Mouse (Mus musculus) central nervous system, embryonic 11.5 days (tissue): ENCODE measurements around the gene Fam184a. TPM values are rescaled to one million over a fixed set of nuclear protein-coding genes. Genes with fewer than 3 reads are reported as not detected.

ENCODE experiments used
- polyA plus RNA-seq: library from polyadenylated mRNA; depleted of rRNA; stranded (reverse); fragments of >200 nt; gene quantifications from 2 replicates; pipeline ENCODE4 v1.2.3, GENCODE M21; 2012; rRNA removed

Gene Fam184a
- polyA plus RNA-seq = 11.0 and 11.6 TPM in 2 replicates

GRCm38 (mm10) chr10:53750955-53751652, at the start of gene Fam184a:
Fam184a (minus strand) TSS chr10:53751123.

GRCm38 (mm10) chr10:53630339-53630738, 120.6 kb downstream of the Fam184a start, which contains the start of gene Mcm9:
Mcm9 (minus strand) TSS chr10:53630439.

GRCm38 (mm10) chr10:53596677-53597120, 154.2 kb downstream of the Fam184a start, which contains the start of gene Asf1a:
Asf1a (plus strand) TSS chr10:53596757.

Other genes with a start within 250 kb of the Fam184a start
- gene Asf1a, start 154.4 kb downstream of the Fam184a start, polyA plus RNA-seq = 73.0 and 100 TPM in 2 replicates
- 6.5 and 8.5 TPM in 2 replicates for gene Mcm9, start 120.7 kb downstream of the Fam184a start, polyA plus RNA-seq